Mouse (Mus musculus) layer of hippocampus, adult 11-12 months (tissue): ENCODE data around the gene Rpap3.

ENCODE experiments used
- DNase-seq: peaks from one replicate; pipeline ENCODE4 v3.0.0; 2022; ENCODE audit warnings: low spot score

The Rpap3 gene

GRCm38 (mm10) chr15:97705211-97706050 lies at the start of gene Rpap3:
Gene Rpap3 (minus strand): TSS chr15:97705825.
- DNase-seq = peak; percentile 79

GRCm38 (mm10) chr15:97755361-97755760 lies 49.7 kb upstream of the Rpap3 start:
- no peak for DNase-seq

- DNase-seq = no peak
Measured at GRCm38 (mm10) chr15:97754476-97754875, 48.9 kb upstream of the Rpap3 start.

- DNase-seq = no peak
Measured at GRCm38 (mm10) chr15:97752491-97752890, 46.9 kb upstream of the Rpap3 start.

GRCm38 (mm10) chr15:97751676-97752075 lies 46.1 kb upstream of the Rpap3 start:
- DNase-seq = no peak

- peak; percentile 89 for DNase-seq
Measured at GRCm38 (mm10) chr15:97750697-97751096, 45.1 kb upstream of the Rpap3 start.

GRCm38 (mm10) chr15:97749841-97750240 lies 44.2 kb upstream of the Rpap3 start:
- DNase-seq = no peak

GRCm38 (mm10) chr15:97749397-97749796 lies 43.8 kb upstream of the Rpap3 start:
- no peak for DNase-seq

- DNase-seq = no peak
Measured at GRCm38 (mm10) chr15:97748964-97749363, 43.3 kb upstream of the Rpap3 start.

- DNase-seq = no peak
Measured at GRCm38 (mm10) chr15:97748309-97748708, 42.7 kb upstream of the Rpap3 start.

- DNase-seq = no peak
Measured at GRCm38 (mm10) chr15:97747486-97747885, 41.9 kb upstream of the Rpap3 start.

- DNase-seq = no peak
Measured at GRCm38 (mm10) chr15:97746748-97747147, 41.1 kb upstream of the Rpap3 start.

GRCm38 (mm10) chr15:97746278-97746677 lies 40.7 kb upstream of the Rpap3 start:
- no peak for DNase-seq

GRCm38 (mm10) chr15:97745331-97745730 lies 39.7 kb upstream of the Rpap3 start:
- DNase-seq = peak; percentile 38

GRCm38 (mm10) chr15:97744930-97745329 lies 39.3 kb upstream of the Rpap3 start:
- no peak for DNase-seq

GRCm38 (mm10) chr15:97743961-97744525 lies 38.4 kb upstream of the Rpap3 start:
- no peak for DNase-seq

- no peak for DNase-seq
Measured at GRCm38 (mm10) chr15:97743210-97743609, 37.6 kb upstream of the Rpap3 start.

GRCm38 (mm10) chr15:97742600-97742999 lies 37.0 kb upstream of the Rpap3 start:
- DNase-seq = no peak

GRCm38 (mm10) chr15:97742074-97742473 lies 36.4 kb upstream of the Rpap3 start:
- DNase-seq = no peak

GRCm38 (mm10) chr15:97741662-97742061 lies 36.0 kb upstream of the Rpap3 start:
- DNase-seq = no peak

GRCm38 (mm10) chr15:97740283-97740732 lies 34.7 kb upstream of the Rpap3 start:
- no peak for DNase-seq

- DNase-seq = no peak
Measured at GRCm38 (mm10) chr15:97738923-97739322, 33.3 kb upstream of the Rpap3 start.

GRCm38 (mm10) chr15:97731988-97732387 lies 26.4 kb upstream of the Rpap3 start:
- DNase-seq = no peak

GRCm38 (mm10) chr15:97731111-97731510 lies 25.5 kb upstream of the Rpap3 start, which contains the start of gene Endou:
Gene Endou (minus strand): TSS chr15:97731339.
- no peak for DNase-seq
